31 mouse cellular contexts compared by ENCODE assay signal in genomic region chr15:31250676-31251075, GRCm38 (mm10). TPM values are rescaled to one million over a fixed set of nuclear protein-coding genes. Genes with fewer than 3 reads are reported as not detected.
A peak's percentile ranks its signal among the peaks of the same experiment; 100 is the strongest.
DNase-seq lines count a peak whose midpoint lies in the region; ATAC-seq lines count a peak whose summit lies in the region.
"Had no signal": no experiment of that assay in that cellular context is flagged by ENCODE, and none has a peak within 500 bp of the region (broad histone marks: within the 10 kb centered on the region; RNA-seq: fewer than 3 reads in every experiment).

No protein-coding gene starts in this region.

- H3K27me3 ChIP-seq in forebrain, embryonic 11.5 days (ENCODE audit: control insufficient read depth, insufficient read depth, low read length): no peaks in the 10 kb centered on the region
- no peaks in the 10 kb centered on the region for H3K27me3 ChIP-seq in forebrain, embryonic 15.5 days
- H3K27me3 ChIP-seq in hindbrain, embryonic 13.5 days: no peaks in the 10 kb centered on the region
- H3K27me3 ChIP-seq in hindbrain, embryonic 11.5 days (ENCODE audit: control insufficient read depth, insufficient read depth, low read length): no peaks in the 10 kb centered on the region
- H3K27me3 ChIP-seq in midbrain, embryonic 14.5 days (ENCODE audit: control insufficient read depth, insufficient read depth, low read length): no peaks in the 10 kb centered on the region
- H3K27me3 ChIP-seq in midbrain, embryonic 11.5 days (ENCODE audit: control insufficient read depth, insufficient read depth, low read length): no peaks in the 10 kb centered on the region
- H3K27me3 ChIP-seq: embryonic facial prominence, embryonic 13.5 days; heart, embryonic 15.5 days; intestine, embryonic 15.5 days; limb, embryonic 13.5 days; neural tube, embryonic 12.5 days; Patski had no signal

- H3K4me1 ChIP-seq in forebrain, embryonic 11.5 days (replicated peaks; ENCODE audit: control insufficient read depth, insufficient read depth, low read length): no peaks in the 10 kb centered on the region
- H3K4me1 ChIP-seq in forebrain, embryonic 15.5 days: peaks cover 12% of the 10 kb centered on the region
- H3K4me1 ChIP-seq in hindbrain, embryonic 13.5 days (replicated peaks): peaks cover 22% of the 10 kb centered on the region
- H3K4me1 ChIP-seq in hindbrain, embryonic 11.5 days (replicated peaks; ENCODE audit: control insufficient read depth, insufficient read depth, low read length): no peaks in the 10 kb centered on the region
- peaks cover 14% of the 10 kb centered on the region for H3K4me1 ChIP-seq in midbrain, embryonic 14.5 days (ENCODE audit: control insufficient read depth, insufficient read depth, low read length)
- no peaks in the 10 kb centered on the region for H3K4me1 ChIP-seq in midbrain, embryonic 11.5 days (ENCODE audit: control insufficient read depth, insufficient read depth, low read length)
- H3K4me1 ChIP-seq: neural tube, embryonic 12.5 days had no signal

- H3K27ac ChIP-seq in forebrain, embryonic 11.5 days (ENCODE audit: low read depth, low read length): no peak overlapping the region
- H3K27ac ChIP-seq in forebrain, embryonic 15.5 days (replicated peaks): no peak overlapping the region
- H3K27ac ChIP-seq in hindbrain, embryonic 13.5 days: no peak overlapping the region; the same call in none of the 2 replicates
- H3K27ac ChIP-seq in hindbrain, embryonic 11.5 days (ENCODE audit: low read depth, low read length): no peak overlapping the region
- H3K27ac ChIP-seq in midbrain, embryonic 14.5 days (replicated peaks; ENCODE audit: low read depth, low read length): peak overlapping the region; percentile 32; the same call in 1 of the 2 replicates
- H3K27ac ChIP-seq in midbrain, embryonic 11.5 days (ENCODE audit: low read depth, low read length): no peak overlapping the region
- H3K27ac ChIP-seq: embryonic facial prominence, embryonic 13.5 days; heart, embryonic 10.5 days; heart, embryonic 15.5 days; intestine, embryonic 15.5 days; layer of hippocampus, adult 2 months; limb, embryonic 13.5 days; liver, embryonic 14.5 days; neural tube, embryonic 12.5 days; stomach, postnatal 0 days had no signal

- ATAC-seq in forebrain, embryonic 11.5 days (replicated peaks; ENCODE audit: low FRiP score): peak; percentile 25; the same call in 1 of the 2 replicates
- ATAC-seq in forebrain, embryonic 15.5 days (replicated peaks): no peak
- ATAC-seq in hindbrain, embryonic 13.5 days (ENCODE audit: low FRiP score): peak; percentile 56; the same call in 1 of the 2 replicates
- ATAC-seq in hindbrain, embryonic 11.5 days (ENCODE audit: low FRiP score): no peak
- ATAC-seq in midbrain, embryonic 14.5 days (ENCODE audit: low FRiP score, low TSS enrichment): no peak
- no peak for ATAC-seq in midbrain, embryonic 11.5 days (ENCODE audit: low FRiP score)
- ATAC-seq: hindbrain, embryonic 16.5 days; intestine, embryonic 15.5 days; Patski had no signal

- no peak overlapping the region for H3K9ac ChIP-seq in forebrain, embryonic 11.5 days (ENCODE audit: low read length)
- H3K9ac ChIP-seq in forebrain, embryonic 15.5 days (replicated peaks): no peak overlapping the region
- no peak overlapping the region for H3K9ac ChIP-seq in hindbrain, embryonic 13.5 days
- H3K9ac ChIP-seq in hindbrain, embryonic 11.5 days (ENCODE audit: low read depth, low read length): no peak overlapping the region
- H3K9ac ChIP-seq in midbrain, embryonic 14.5 days (replicated peaks; ENCODE audit: low read length): no peak overlapping the region
- no peak overlapping the region for H3K9ac ChIP-seq in midbrain, embryonic 11.5 days (ENCODE audit: low read length)
- H3K9ac ChIP-seq: embryonic facial prominence, embryonic 13.5 days; heart, embryonic 15.5 days; intestine, embryonic 15.5 days; limb, embryonic 13.5 days; liver, embryonic 14.5 days; lung, embryonic 14.5 days; neural tube, embryonic 12.5 days had no signal

- WGBS in forebrain, embryonic 11.5 days: 74% methylated on average over 3 of the region's 3 CpGs
- 46% methylated on average over 3 of the region's 3 CpGs for WGBS in forebrain, embryonic 15.5 days
- WGBS in hindbrain, embryonic 13.5 days: 53% methylated on average over 3 of the region's 3 CpGs
- 76% methylated on average over 3 of the region's 3 CpGs for WGBS in hindbrain, embryonic 11.5 days
- 54% methylated on average over 3 of the region's 3 CpGs for WGBS in midbrain, embryonic 14.5 days
- 79% methylated on average over 3 of the region's 3 CpGs for WGBS in midbrain, embryonic 11.5 days

- no peak for DNase-seq in forebrain, embryonic 11.5 days (ENCODE audit: low spot score)
- DNase-seq in hindbrain, embryonic 11.5 days (ENCODE audit: low spot score): no peak
- no peak for DNase-seq in midbrain, embryonic 14.5 days
- DNase-seq in midbrain, embryonic 11.5 days (ENCODE audit: low spot score, missing footprints): no peak
- peak; percentile 58 for DNase-seq in Muller cell, postnatal 12 days (ENCODE audit: inconsistent ontology term)
- DNase-seq in right cerebral cortex, postnatal 36 days (ENCODE audit: low spot score in 2 of 2): no peak
- DNase-seq: adrenal gland, postnatal 10 days; cerebellum, adult 11 months; cerebellum, adult 9-10 months; gastrocnemius, postnatal 25 days; heart, adult 11 months; lung, embryonic 14.5 days; lung, postnatal 14 days; right cerebral cortex, adult 18-20 months; right cerebral cortex, postnatal 4 days; thymus, adult 2 months; thymus, postnatal 36 days had no signal

- no peak overlapping the region for H3K4me3 ChIP-seq in forebrain, embryonic 11.5 days (ENCODE audit: low read depth, low read length)
- H3K4me3 ChIP-seq in forebrain, embryonic 15.5 days: no peak overlapping the region
- H3K4me3 ChIP-seq in hindbrain, embryonic 13.5 days: no peak overlapping the region
- H3K4me3 ChIP-seq in hindbrain, embryonic 11.5 days (ENCODE audit: low read depth, low read length): no peak overlapping the region
- H3K4me3 ChIP-seq in midbrain, embryonic 14.5 days (replicated peaks; ENCODE audit: low read depth, low read length): no peak overlapping the region
- H3K4me3 ChIP-seq in midbrain, embryonic 11.5 days (ENCODE audit: low read depth, low read length): no peak overlapping the region
- H3K4me3 ChIP-seq: embryonic facial prominence, embryonic 13.5 days; heart, embryonic 10.5 days; heart, embryonic 15.5 days; intestine, embryonic 15.5 days; layer of hippocampus, adult 2 months; limb, embryonic 13.5 days; neural tube, embryonic 12.5 days had no signal

- H3K9me3 ChIP-seq in forebrain, embryonic 11.5 days (ENCODE audit: control insufficient read depth, low read length): no peaks in the 10 kb centered on the region
- no peaks in the 10 kb centered on the region for H3K9me3 ChIP-seq in forebrain, embryonic 15.5 days
- no peaks in the 10 kb centered on the region for H3K9me3 ChIP-seq in hindbrain, embryonic 13.5 days
- H3K9me3 ChIP-seq in hindbrain, embryonic 11.5 days (ENCODE audit: control insufficient read depth, low read length): no peaks in the 10 kb centered on the region
- no peaks in the 10 kb centered on the region for H3K9me3 ChIP-seq in midbrain, embryonic 14.5 days (ENCODE audit: control insufficient read depth, low read length)
- H3K9me3 ChIP-seq in midbrain, embryonic 11.5 days (ENCODE audit: control insufficient read depth, low read length): no peaks in the 10 kb centered on the region
- H3K9me3 ChIP-seq: embryonic facial prominence, embryonic 13.5 days; heart, embryonic 10.5 days; heart, embryonic 15.5 days; intestine, embryonic 15.5 days; limb, embryonic 13.5 days; neural tube, embryonic 12.5 days had no signal

- H3K36me3 ChIP-seq in forebrain, embryonic 11.5 days (ENCODE audit: control insufficient read depth, insufficient read depth, low read length): no peaks in the 10 kb centered on the region
- H3K36me3 ChIP-seq in forebrain, embryonic 15.5 days: no peaks in the 10 kb centered on the region
- H3K36me3 ChIP-seq in hindbrain, embryonic 13.5 days: no peaks in the 10 kb centered on the region
- no peaks in the 10 kb centered on the region for H3K36me3 ChIP-seq in hindbrain, embryonic 11.5 days (ENCODE audit: control insufficient read depth, insufficient read depth, low read length)
- H3K36me3 ChIP-seq in midbrain, embryonic 14.5 days (ENCODE audit: control insufficient read depth, insufficient read depth, low read length): no peaks in the 10 kb centered on the region
- H3K36me3 ChIP-seq in midbrain, embryonic 11.5 days (ENCODE audit: control insufficient read depth, insufficient read depth, low read length): no peaks in the 10 kb centered on the region
- H3K36me3 ChIP-seq: G1E; heart, embryonic 10.5 days; heart, embryonic 15.5 days; limb, embryonic 13.5 days; neural tube, embryonic 12.5 days had no signal

- H3K4me2 ChIP-seq in forebrain, embryonic 11.5 days (ENCODE audit: low read depth, low read length, severe bottlenecking): no peak overlapping the region
- no peak overlapping the region for H3K4me2 ChIP-seq in forebrain, embryonic 15.5 days (replicated peaks)
- no peak overlapping the region for H3K4me2 ChIP-seq in hindbrain, embryonic 13.5 days
- no peak overlapping the region for H3K4me2 ChIP-seq in hindbrain, embryonic 11.5 days (replicated peaks; ENCODE audit: low read depth, low read length)
- no peak overlapping the region for H3K4me2 ChIP-seq in midbrain, embryonic 14.5 days (ENCODE audit: low read length)
- no peak overlapping the region for H3K4me2 ChIP-seq in midbrain, embryonic 11.5 days
- H3K4me2 ChIP-seq: embryonic facial prominence, embryonic 13.5 days; heart, embryonic 15.5 days; intestine, embryonic 15.5 days; limb, embryonic 13.5 days; lung, embryonic 14.5 days; neural tube, embryonic 12.5 days had no signal

RNA-seq across cellular contexts. Expression of gene Dap, which starts 26.6 kb away (rescaled TPM):
- polyA plus RNA-seq in forebrain, embryonic 11.5 days (2014; fragmentation: Nextera tagmentation; extraction: Ambion mirVana): 39.3 and 39.9 TPM in 2 replicates
- polyA plus RNA-seq in forebrain, embryonic 15.5 days (2015; fragmentation: Nextera tagmentation; extraction: Ambion mirVana): 18.7 and 19.7 TPM in 2 replicates
- 35.1 and 35.2 TPM in 2 replicates for polyA plus RNA-seq in hindbrain, embryonic 13.5 days (2015; fragmentation: Nextera tagmentation; extraction: Ambion mirVana)
- 39.7 and 50.9 TPM in 2 replicates for polyA plus RNA-seq in hindbrain, embryonic 11.5 days (2014; fragmentation: Nextera tagmentation; extraction: Ambion mirVana)
- polyA plus RNA-seq in midbrain, embryonic 14.5 days (2014; fragmentation: Nextera tagmentation; extraction: Ambion mirVana): 21.3 and 27.4 TPM in 2 replicates
- polyA plus RNA-seq in midbrain, embryonic 11.5 days (2014; fragmentation: Nextera tagmentation; extraction: Ambion mirVana): 36.0 and 40.3 TPM in 2 replicates

Comparison
In these comparisons a context has a peak if more than half of its experiments do, and no peak if none do; other contexts are left out.
1. ATAC-seq: peak in forebrain, embryonic 11.5 days (single experiment) and hindbrain, embryonic 13.5 days (single experiment); none in forebrain, embryonic 15.5 days (single experiment), hindbrain, embryonic 11.5 days (single experiment), midbrain, embryonic 14.5 days (single experiment) and midbrain, embryonic 11.5 days (single experiment).